Mouse (Mus musculus): ENCODE measurements at regions not wholly inside any gene's neighbourhood (a gene's known extent, or its start where the extent isn't known, plus 50 kb on each side); places are given as distances from the start of the nearest gene placed in this dataset.
"Not testable (repeated sequence)": the region's sequence is repeated elsewhere in the genome, so short reads cannot be mapped to it uniquely, and the experiment has no call there.

GRCm38 (mm10) chr11:94882687-94883383 lies 53.2 kb upstream of the Col1a1 start:
- no peak for DNase-seq (ENCODE audit: low spot score in 2 of 2)

GRCm38 (mm10) chr11:94881982-94882686 lies 53.9 kb upstream of the Col1a1 start:
- DNase-seq (ENCODE audit: low spot score in 2 of 2) = no peak

- no peak for DNase-seq (ENCODE audit: low spot score in 2 of 2)
Measured at GRCm38 (mm10) chr11:94880896-94881840, 54.9 kb upstream of the Col1a1 start.

- no peak for DNase-seq (ENCODE audit: low spot score in 2 of 2)
Measured at GRCm38 (mm10) chr11:94876707-94877106, 59.3 kb upstream of the Col1a1 start.

GRCm38 (mm10) chr11:94875026-94875425 lies 61.0 kb upstream of the Col1a1 start:
- no peak for DNase-seq (ENCODE audit: low spot score in 2 of 2)

GRCm38 (mm10) chr11:94874155-94874561 lies 61.9 kb upstream of the Col1a1 start:
- no peak for DNase-seq (ENCODE audit: low spot score in 2 of 2)

GRCm38 (mm10) chr11:94873693-94874092 lies 62.3 kb upstream of the Col1a1 start:
- no peak for DNase-seq (ENCODE audit: low spot score in 2 of 2)

- no peak for DNase-seq (ENCODE audit: low spot score in 2 of 2)
Measured at GRCm38 (mm10) chr11:94872921-94873320, 63.1 kb upstream of the Col1a1 start.

- peak in 1 of 2 experiments; percentile 43 for DNase-seq (ENCODE audit: low spot score in 2 of 2)
Measured at GRCm38 (mm10) chr11:94870341-94870740, 65.7 kb upstream of the Col1a1 start.

GRCm38 (mm10) chr11:94869866-94870265 lies 66.2 kb upstream of the Col1a1 start:
- not testable (repeated sequence) for DNase-seq (ENCODE audit: low spot score in 2 of 2)

GRCm38 (mm10) chr11:94866176-94866967 lies 69.7 kb upstream of the Col1a1 start:
- peak; percentile 29 to 53 for DNase-seq (ENCODE audit: low spot score in 2 of 2)

GRCm38 (mm10) chr11:94850129-94850528 lies 67.6 kb upstream of the Tmem92 start:
- DNase-seq (ENCODE audit: low spot score in 2 of 2) = no peak

GRCm38 (mm10) chr11:94839133-94839532 lies 56.6 kb upstream of the Tmem92 start:
- no peak for DNase-seq (ENCODE audit: low spot score in 2 of 2)

GRCm38 (mm10) chr11:94838140-94838539 lies 55.6 kb upstream of the Tmem92 start:
- no peak for DNase-seq (ENCODE audit: low spot score in 2 of 2)

GRCm38 (mm10) chr11:94836347-94836746 lies 53.8 kb upstream of the Tmem92 start:
- no peak for DNase-seq (ENCODE audit: low spot score in 2 of 2)

GRCm38 (mm10) chr11:94832246-94832985 lies 49.9 kb upstream of the Tmem92 start:
- peak; percentile 37 to 44 for DNase-seq (ENCODE audit: low spot score in 2 of 2)
